Mouse (Mus musculus) midbrain, embryonic 12.5 days (tissue): Measurements from ENCODE around the gene H2-M5. TPM values are rescaled to one million over a fixed set of nuclear protein-coding genes. Genes with fewer than 3 reads are reported as not detected.
A peak's percentile ranks its signal among the peaks of the same experiment; 100 is the strongest.

Source experiments
- ATAC-seq: fragments of 200-750 bp; cut with Nextera tagmentation; 2 replicates; pipeline ENCODE4 v1.8.0; 2017; ENCODE audit warnings: low read depth, moderate TSS enrichment, moderate library complexity; ENCODE audit not compliant: low FRiP score
- H3K27ac ChIP-seq: fragments of 300-500 bp; sonication (generic); replicated peaks from 2 replicates; pipeline ENCODE4 v1.5.1; 2016; ENCODE audit warnings: mild to moderate bottlenecking
- H3K27me3 ChIP-seq: fragments of 300-500 bp; sonication (generic); 2 replicates; pipeline ENCODE4 v1.6.1; 2016; ENCODE audit warnings: mild to moderate bottlenecking
- H3K36me3 ChIP-seq: fragments of 300-500 bp; sonication (generic); 2 replicates; pipeline ENCODE4 v1.6.1; 2016
- H3K4me1 ChIP-seq: fragments of 300-500 bp; sonication (generic); 2 replicates; pipeline ENCODE4 v1.6.1; 2016
- H3K4me2 ChIP-seq: fragments of 300-500 bp; sonication (generic); replicated peaks from 2 replicates; pipeline ENCODE4 v1.6.1; 2016; ENCODE audit warnings: mild to moderate bottlenecking, moderate library complexity
- H3K4me3 ChIP-seq: fragments of 300-500 bp; sonication (generic); 2 replicates; pipeline ENCODE4 v1.5.1; 2016; ENCODE audit warnings: mild to moderate bottlenecking
- H3K9ac ChIP-seq: fragments of 300-500 bp; sonication (generic); replicated peaks from 2 replicates; pipeline ENCODE4 v1.6.1; 2016; ENCODE audit warnings: mild to moderate bottlenecking, moderate library complexity
- H3K9me3 ChIP-seq: fragments of 300-500 bp; sonication (generic); 2 replicates; pipeline ENCODE4 v1.6.1; 2016; ENCODE audit warnings: mild to moderate bottlenecking
- WGBS: fragments of 180-500 bp; shearing (Covaris S2); methylation state at CpG from one replicate; pipeline ENCODE4 v1.1.7; 2016; 5-methylcytosine and 5-hydroxymethylcytosine counted together
- polyA plus RNA-seq: library from polyadenylated mRNA; unstranded; fragments of >200 nt; fragmentation: Nextera tagmentation; extraction: Ambion mirVana; gene quantifications from 2 replicates; pipeline ENCODE4 v1.2.1, GENCODE M21; 2016

H2-M5 gene
- polyA plus RNA-seq, 1 experiment from 2014 or later: 2.4 TPM

DNA sequence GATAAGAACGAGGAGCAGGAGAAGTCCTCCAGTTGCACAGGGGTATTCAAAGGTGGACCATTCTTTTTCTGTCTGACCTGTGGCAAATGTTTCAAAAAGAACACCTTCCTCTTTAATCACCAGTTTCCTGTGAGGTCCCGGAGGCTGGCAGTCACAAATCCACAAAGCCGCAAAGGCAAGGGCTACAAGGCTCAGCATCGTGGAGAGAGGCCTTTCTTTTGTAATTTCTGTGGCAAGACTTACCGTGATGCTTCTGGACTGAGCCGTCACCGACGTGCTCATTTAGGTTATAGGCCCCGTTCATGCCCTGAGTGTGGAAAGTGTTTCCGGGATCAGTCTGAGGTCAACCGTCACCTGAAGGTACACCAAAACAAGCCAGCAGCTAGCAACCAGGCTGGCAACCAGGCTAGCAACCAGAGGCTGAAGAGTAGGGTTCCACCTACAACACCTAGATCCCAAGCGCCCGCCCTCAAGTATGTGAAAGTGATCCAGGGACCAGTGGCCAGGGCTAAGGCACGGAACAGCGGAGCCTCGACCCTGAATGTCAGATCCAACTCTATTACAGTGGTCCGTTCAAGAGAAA lies 20.2 kb upstream of the H2-M5 start:
- peaks cover 62% of the 10 kb centered on the region for H3K36me3 ChIP-seq
- H3K9me3 ChIP-seq: no peaks in the 10 kb centered on the region
- H3K27me3 ChIP-seq: no peaks in the 10 kb centered on the region
- 93% methylated on average over 17 of the region's 17 CpGs for WGBS
- H3K27ac ChIP-seq: no peak overlapping the region
- H3K4me2 ChIP-seq: no peak overlapping the region
- ATAC-seq: no peak
- H3K4me3 ChIP-seq: no peak overlapping the region
- H3K4me1 ChIP-seq: no peaks in the 10 kb centered on the region
- H3K9ac ChIP-seq: no peak overlapping the region

DNA sequence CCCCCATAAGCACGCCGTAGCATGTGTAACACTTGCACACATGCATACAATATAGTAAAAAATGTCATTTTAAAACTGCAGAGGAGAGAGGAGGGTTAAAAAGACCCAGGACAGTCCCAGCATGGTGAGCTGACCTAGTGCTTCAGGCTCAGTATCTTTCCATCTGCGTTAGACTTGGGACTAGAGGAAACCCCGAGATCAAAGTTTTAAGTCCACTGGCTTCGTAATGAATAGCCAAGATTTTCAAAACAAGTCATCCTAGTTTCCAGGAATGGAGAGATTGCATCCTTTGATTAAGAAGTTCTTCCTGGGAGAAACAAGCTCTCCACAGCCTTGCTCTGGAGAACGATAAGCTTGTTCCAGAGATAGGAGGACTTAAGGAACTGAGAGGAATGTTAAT lies 18.8 kb upstream of the H2-M5 start:
- WGBS: 94% methylated on average over 6 of the region's 6 CpGs
- ATAC-seq: no peak
- H3K4me1 ChIP-seq: peaks cover 11% of the 10 kb centered on the region; the same call in 1 of the 2 replicates
- no peaks in the 10 kb centered on the region for H3K27me3 ChIP-seq
- H3K4me3 ChIP-seq: no peak overlapping the region
- H3K36me3 ChIP-seq: peaks cover 63% of the 10 kb centered on the region
- no peak overlapping the region for H3K27ac ChIP-seq
- no peaks in the 10 kb centered on the region for H3K9me3 ChIP-seq
- no peak overlapping the region for H3K4me2 ChIP-seq
- H3K9ac ChIP-seq: no peak overlapping the region

DNA sequence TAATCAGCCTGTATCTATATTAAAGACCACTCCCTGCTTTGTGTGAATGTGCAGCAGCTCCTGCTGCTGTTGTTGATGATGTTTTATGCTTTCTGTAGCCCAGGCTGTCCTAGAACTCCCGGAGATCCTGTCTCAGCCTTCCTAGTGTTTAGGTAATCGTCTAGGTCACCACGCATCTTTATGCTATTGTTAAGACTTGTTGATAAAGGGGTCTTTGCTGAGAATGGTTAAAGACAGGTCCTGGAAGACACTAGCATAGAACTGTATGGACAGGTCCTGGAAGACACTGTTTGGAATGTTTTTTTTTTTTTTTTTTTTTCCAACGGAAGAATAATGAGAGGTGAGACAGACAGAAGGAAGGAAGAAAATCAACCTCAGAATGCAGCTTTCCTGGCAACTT lies 14.0 kb upstream of the H2-M5 start:
- peak overlapping the region; percentile 92 for H3K9ac ChIP-seq
- ATAC-seq: 0 out of 2 replicates have a peak, but pooled peaks have one; percentile 0
- peak overlapping the region; percentile 72 for H3K4me2 ChIP-seq
- H3K4me1 ChIP-seq: peaks cover 12% of the 10 kb centered on the region; the same call in 1 of the 2 replicates
- H3K27ac ChIP-seq: peak overlapping the region; percentile 93
- peak overlapping the region; percentile 82 for H3K4me3 ChIP-seq
- no peaks in the 10 kb centered on the region for H3K27me3 ChIP-seq
- 46% methylated on average over 3 of the region's 4 CpGs for WGBS
- peaks cover 29% of the 10 kb centered on the region for H3K36me3 ChIP-seq
- no peaks in the 10 kb centered on the region for H3K9me3 ChIP-seq

DNA sequence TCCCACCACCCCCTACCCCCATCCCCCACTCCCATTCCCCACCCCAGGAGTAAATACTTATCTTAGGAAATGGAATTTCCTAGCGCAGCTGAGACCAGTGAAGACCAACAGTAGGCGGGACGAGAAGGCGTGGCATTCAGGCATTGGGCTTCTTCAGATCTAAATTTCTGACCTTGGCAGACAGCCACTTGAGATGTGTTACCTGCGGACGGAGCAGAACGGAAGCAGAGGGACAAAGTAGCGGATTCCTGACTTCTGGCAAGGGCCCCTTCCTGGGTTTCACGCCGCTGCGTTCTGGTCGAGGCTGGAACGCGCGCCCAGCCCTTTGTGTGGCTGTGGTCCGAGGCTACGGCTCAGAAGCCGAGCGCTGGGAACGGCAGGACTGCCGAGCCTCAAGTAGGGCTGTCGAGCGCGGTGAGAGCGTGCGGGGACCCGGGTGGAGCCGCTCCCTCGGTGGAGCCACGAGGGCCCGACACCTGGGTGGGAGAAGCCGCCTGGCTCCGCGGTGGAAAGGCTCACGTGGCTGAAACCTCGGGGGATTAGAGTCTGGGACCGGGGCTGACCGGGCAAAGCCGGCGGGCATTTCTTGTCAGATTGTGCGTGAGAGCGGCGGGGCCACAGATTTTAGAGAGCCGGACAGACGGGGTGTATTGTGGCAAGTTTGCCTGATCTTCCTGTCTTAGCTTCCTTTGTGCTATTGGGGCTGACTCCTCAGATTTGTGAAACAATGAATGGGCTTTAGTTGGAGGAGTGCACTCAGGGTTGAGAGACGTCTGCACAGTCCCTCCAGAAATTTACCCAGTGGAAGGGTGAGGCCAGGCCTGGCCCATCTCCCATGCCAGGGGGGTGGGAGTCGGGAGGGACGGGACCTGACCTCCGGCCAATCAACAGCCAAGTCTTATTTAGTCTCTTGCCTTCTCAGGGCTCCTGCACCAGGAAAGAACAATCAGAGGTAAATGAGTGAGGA lies 13.3 kb upstream of the H2-M5 start:
- Histone ChIP-seq H3K9ac (peak overlapping the region; percentile 92), H3K27ac (peak overlapping the region; percentile 93), H3K27me3 (no peaks in the 10 kb centered on the region), H3K4me2 (peak overlapping the region; percentile 72), H3K36me3 (peaks cover 22% of the 10 kb centered on the region), H3K9me3 (no peaks in the 10 kb centered on the region), H3K4me3 (peak overlapping the region; percentile 82), H3K4me1 (peaks cover 12% of the 10 kb centered on the region; the same call in 1 of the 2 replicates)
- ATAC-seq: peak; percentile 87
- WGBS: under 1% methylated on average over 49 of the region's 49 CpGs

GRCm38 (mm10) chr17:37000863-37001262 lies 11.5 kb upstream of the H2-M5 start, which contains the start of gene Zfp57:
Zfp57 (plus strand) TSS chr17:37001163.
- Histone ChIP-seq H3K9me3 (no peaks in the 10 kb centered on the region), H3K4me2 (peak within 1 kb of the TSS; percentile 72), H3K4me3 (peak within 1 kb of the TSS; percentile 82), H3K9ac (peak within 1 kb of the TSS; percentile 92; the same call in 1 of the 2 replicates), H3K4me1 (peaks cover 12% of the 10 kb centered on the region; the same call in 1 of the 2 replicates), H3K27me3 (no peaks in the 10 kb centered on the region), H3K36me3 (peaks cover 7% of the 10 kb centered on the region; the same call in 1 of the 2 replicates), H3K27ac (peak within 1 kb of the TSS; percentile 93)
- no peak for ATAC-seq
- WGBS: 94% methylated on average over 7 of the region's 7 CpGs

- Histone ChIP-seq H3K27ac (no peak overlapping the region), H3K9me3 (no peaks in the 10 kb centered on the region), H3K27me3 (no peaks in the 10 kb centered on the region), H3K4me2 (no peak overlapping the region), H3K9ac (no peak overlapping the region), H3K36me3 (no peaks in the 10 kb centered on the region), H3K4me1 (0 out of 2 replicates have a peak, but pooled peaks cover 3% of the 10 kb centered on the region), H3K4me3 (no peak overlapping the region)
- WGBS: 81% methylated on average over 2 of the region's 2 CpGs
- ATAC-seq: no peak
Measured at GRCm38 (mm10) chr17:36998477-36998876, 9.1 kb upstream of the H2-M5 start.

- Histone ChIP-seq H3K9me3 (no peaks in the 10 kb centered on the region), H3K36me3 (no peaks in the 10 kb centered on the region), H3K27me3 (no peaks in the 10 kb centered on the region), H3K4me2 (no peak overlapping the region), H3K9ac (no peak overlapping the region), H3K4me3 (no peak overlapping the region), H3K4me1 (no peaks in the 10 kb centered on the region), H3K27ac (no peak overlapping the region)
- peak; percentile 60; the same call in 1 of the 2 replicates for ATAC-seq
- WGBS: 30% methylated on average over 7 of the region's 7 CpGs
Measured at GRCm38 (mm10) chr17:36997033-36997735, 7.8 kb upstream of the H2-M5 start.

- Histone ChIP-seq H3K4me3 (no peak overlapping the region), H3K9ac (no peak overlapping the region), H3K9me3 (no peaks in the 10 kb centered on the region), H3K4me1 (no peaks in the 10 kb centered on the region), H3K27me3 (no peaks in the 10 kb centered on the region), H3K4me2 (no peak overlapping the region), H3K27ac (no peak overlapping the region), H3K36me3 (no peaks in the 10 kb centered on the region)
- WGBS: 43% methylated on average over 3 of the region's 3 CpGs
- ATAC-seq: no peak
Measured at GRCm38 (mm10) chr17:36995448-36995847, 6.1 kb upstream of the H2-M5 start.

DNA sequence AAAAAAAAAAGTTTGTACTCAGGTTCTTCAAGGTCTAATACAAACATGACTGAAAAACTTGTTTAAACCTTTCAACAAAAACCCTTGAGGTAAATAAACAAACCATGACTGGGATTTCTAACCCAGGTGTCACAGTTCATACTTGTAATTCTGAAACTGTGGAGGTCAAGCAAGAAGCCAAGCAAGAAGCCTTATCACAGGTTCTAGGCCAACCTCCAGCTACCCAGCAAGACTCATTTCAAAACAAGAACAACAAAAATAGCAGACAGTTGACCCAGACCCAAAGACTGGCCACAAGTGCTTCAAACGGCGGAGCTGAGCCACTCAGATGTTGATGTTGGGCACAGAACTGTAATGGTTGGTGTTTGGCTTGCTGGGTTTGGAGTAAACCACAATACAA lies 5.2 kb upstream of the H2-M5 start:
- Histone ChIP-seq H3K4me2 (no peak overlapping the region), H3K36me3 (no peaks in the 10 kb centered on the region), H3K9me3 (no peaks in the 10 kb centered on the region), H3K9ac (no peak overlapping the region), H3K27ac (no peak overlapping the region), H3K27me3 (peaks cover 3% of the 10 kb centered on the region), H3K4me1 (no peaks in the 10 kb centered on the region), H3K4me3 (no peak overlapping the region)
- 85% methylated on average over 2 of the region's 2 CpGs for WGBS
- ATAC-seq: no peak

GRCm38 (mm10) chr17:36993770-36994325 lies 4.5 kb upstream of the H2-M5 start:
- ATAC-seq: no peak
- Histone ChIP-seq H3K27me3 (peaks cover 10% of the 10 kb centered on the region), H3K9ac (no peak overlapping the region), H3K27ac (no peak overlapping the region), H3K9me3 (no peaks in the 10 kb centered on the region), H3K4me3 (no peak overlapping the region), H3K4me2 (no peak overlapping the region), H3K4me1 (no peaks in the 10 kb centered on the region), H3K36me3 (no peaks in the 10 kb centered on the region)
- WGBS: 87% methylated on average over 4 of the region's 4 CpGs

- Histone ChIP-seq H3K27ac (no peak overlapping the region), H3K4me1 (no peaks in the 10 kb centered on the region), H3K4me2 (no peak overlapping the region), H3K9ac (no peak overlapping the region), H3K9me3 (no peaks in the 10 kb centered on the region), H3K4me3 (no peak overlapping the region), H3K27me3 (peaks cover 23% of the 10 kb centered on the region), H3K36me3 (no peaks in the 10 kb centered on the region)
- no peak for ATAC-seq
- 78% methylated on average over 3 of the region's 3 CpGs for WGBS
Measured at GRCm38 (mm10) chr17:36992336-36993104, 3.2 kb upstream of the H2-M5 start.
